ENCODE assay signal across 19 mouse cellular contexts in genomic region chr2:68968028-68968427, GRCm38 (mm10).
DNase-seq lines count a peak whose midpoint lies in the region; TF ChIP-seq lines count a peak whose summit lies in the region.
"Had no signal": no experiment of that assay in that cellular context is flagged by ENCODE, and none has a peak within 500 bp of the region (broad histone marks: within the 10 kb centered on the region; RNA-seq: fewer than 3 reads in every experiment).

No protein-coding gene starts in this region.

- TF ChIP-seq POLR2A in lung, adult 2 months (IDR thresholded peaks at IDR 0.05; ENCODE audit: borderline replicate concordance, extremely low read depth, low read depth, low read length): no peak

- whole genome bisulfite sequencing in heart, embryonic 10.5 days: 81% methylated on average over 8 of the region's 8 CpGs
- WGBS in lung, adult 2 months: 84% methylated on average over 8 of the region's 8 CpGs

- H3K27ac ChIP-seq in ES-E14 (ENCODE audit: insufficient read depth, low read depth, low read length, poor library complexity, severe bottlenecking): no peak overlapping the region
- H3K27ac ChIP-seq in heart, embryonic 10.5 days: no peak overlapping the region
- H3K27ac ChIP-seq: embryonic facial prominence, embryonic 13.5 days; embryonic facial prominence, embryonic 15.5 days; forebrain, embryonic 10.5 days; forebrain, embryonic 12.5 days had no signal

- H3K9ac ChIP-seq in ES-E14 (ENCODE audit: insufficient read depth, low read depth, low read length, poor library complexity, severe bottlenecking): no peak overlapping the region
- H3K9ac ChIP-seq: embryonic facial prominence, embryonic 13.5 days; embryonic facial prominence, embryonic 15.5 days; forebrain, embryonic 12.5 days had no signal

- no peaks in the 10 kb centered on the region for H3K27me3 ChIP-seq in heart, embryonic 10.5 days (ENCODE audit: insufficient read depth, poor library complexity, severe bottlenecking)
- H3K27me3 ChIP-seq: embryonic facial prominence, embryonic 13.5 days; embryonic facial prominence, embryonic 15.5 days; forebrain, embryonic 12.5 days had no signal

- peaks cover 2% of the 10 kb centered on the region in 2 experiments; a peak in 2 of 4 replicates for H3K4me1 ChIP-seq in ES-E14 (ENCODE audit: control insufficient read depth in 2 of 2, insufficient read depth in 2 of 2, low read length in 2 of 2, poor library complexity in 1 of 2)
- no peaks in the 10 kb centered on the region for H3K4me1 ChIP-seq in heart, embryonic 10.5 days
- H3K4me1 ChIP-seq in lung, adult 2 months (ENCODE audit: control insufficient read depth, insufficient read depth, low read length): no peaks in the 10 kb centered on the region
- H3K4me1 ChIP-seq: embryonic facial prominence, embryonic 13.5 days; embryonic facial prominence, embryonic 15.5 days; forebrain, embryonic 10.5 days; forebrain, embryonic 12.5 days had no signal

- no peaks in the 10 kb centered on the region for H3K36me3 ChIP-seq in ES-E14 (ENCODE audit: control insufficient read depth, insufficient read depth, low read length, poor library complexity, severe bottlenecking)
- H3K36me3 ChIP-seq in heart, embryonic 10.5 days: peaks cover 8% of the 10 kb centered on the region

- no peak for TF ChIP-seq CTCF in lung, adult 2 months (IDR thresholded peaks at IDR 0.05; ENCODE audit: insufficient read depth, low read length)

- no peak overlapping the region for H3K4me3 ChIP-seq in ES-E14 (ENCODE audit: insufficient read depth in 1 of 2, low read depth in 1 of 2, low read length in 2 of 2, poor library complexity in 1 of 2, severe bottlenecking in 1 of 2)
- H3K4me3 ChIP-seq in heart, embryonic 10.5 days: no peak overlapping the region
- no peak overlapping the region for H3K4me3 ChIP-seq in lung, adult 2 months (replicated peaks; ENCODE audit: extremely low read depth, low read depth, low read length)
- H3K4me3 ChIP-seq: embryonic facial prominence, embryonic 13.5 days; embryonic facial prominence, embryonic 15.5 days; erythroblast, embryonic 14.5 days; forebrain, embryonic 10.5 days; forebrain, embryonic 12.5 days had no signal

- peak; percentile 32 for DNase-seq in ES-CJ7 (ENCODE audit: low read depth, low spot score)
- peak; percentile 12 for DNase-seq in ES-E14 (ENCODE audit: low read depth, low spot score)
- peak; percentile 28 for DNase-seq in ZHBTc4 (ENCODE audit: low read depth, low spot score)
- peak; percentile 52 for DNase-seq in testis, postnatal 10 days (ENCODE audit: low spot score)
- DNase-seq in heart, embryonic 10.5 days (ENCODE audit: low spot score): no peak
- no peak for DNase-seq in thymus, postnatal 4 days
- DNase-seq in gastrocnemius, postnatal 36 days: no peak
- DNase-seq in lung, adult 2 months: no peak
- DNase-seq: adrenal gland, adult 2 months; adrenal gland, postnatal 10 days; adrenal gland, postnatal 25 days; cerebellum, adult 11-12 months; cerebellum, adult 2 months; cerebellum, adult 9-10 months had no signal

- in situ Hi-C loops in ES-E14 (cut with MboI; ENCODE audit: low sequenced_read_pairs in 2 of 2, unreplicated experiment in 2 of 2): no loop called here

- intact Hi-C loops in gastrocnemius, postnatal 36 days (cut with DNase I): no loop called here

- no peaks in the 10 kb centered on the region for H3K9me3 ChIP-seq in ES-E14 (ENCODE audit: control insufficient read depth, insufficient read depth, low read depth, low read length)
- 0 out of 2 replicates have a peak, but pooled peaks cover 7% of the 10 kb centered on the region for H3K9me3 ChIP-seq in heart, embryonic 10.5 days

TF ChIP-seq in ES-E14, 5 proteins besides CTCF, POLR2A, EP300 and RAD21:
- TF ChIP-seq HCFC1 (IDR thresholded peaks at IDR 0.05; ENCODE audit: borderline replicate concordance, insufficient read depth, low read length) (no peak), ZC3H11A (IDR thresholded peaks at IDR 0.05; ENCODE audit: borderline replicate concordance, low read depth, low read length) (no peak), ZNF384 (IDR thresholded peaks at IDR 0.05; ENCODE audit: low read depth, low read length) (no peak), CHD2 (IDR thresholded peaks at IDR 0.05; ENCODE audit: low read depth, low read length) (no peak), MAFK (IDR thresholded peaks at IDR 0.05; ENCODE audit: insufficient read depth, low read depth, low read length) (no peak)

Comparison
In these comparisons a context has a peak if more than half of its experiments do, and no peak if none do; other contexts are left out.
1. DNase-seq: peak in ES-CJ7 (single experiment), ES-E14 (single experiment), ZHBTc4 (single experiment) and testis, postnatal 10 days (single experiment); none in heart, embryonic 10.5 days (single experiment), thymus, postnatal 4 days (single experiment), gastrocnemius, postnatal 36 days (0 of 2) and lung, adult 2 months (single experiment).